ENCODE assay signal across 8 mouse cellular contexts in the genomic region with DNA sequence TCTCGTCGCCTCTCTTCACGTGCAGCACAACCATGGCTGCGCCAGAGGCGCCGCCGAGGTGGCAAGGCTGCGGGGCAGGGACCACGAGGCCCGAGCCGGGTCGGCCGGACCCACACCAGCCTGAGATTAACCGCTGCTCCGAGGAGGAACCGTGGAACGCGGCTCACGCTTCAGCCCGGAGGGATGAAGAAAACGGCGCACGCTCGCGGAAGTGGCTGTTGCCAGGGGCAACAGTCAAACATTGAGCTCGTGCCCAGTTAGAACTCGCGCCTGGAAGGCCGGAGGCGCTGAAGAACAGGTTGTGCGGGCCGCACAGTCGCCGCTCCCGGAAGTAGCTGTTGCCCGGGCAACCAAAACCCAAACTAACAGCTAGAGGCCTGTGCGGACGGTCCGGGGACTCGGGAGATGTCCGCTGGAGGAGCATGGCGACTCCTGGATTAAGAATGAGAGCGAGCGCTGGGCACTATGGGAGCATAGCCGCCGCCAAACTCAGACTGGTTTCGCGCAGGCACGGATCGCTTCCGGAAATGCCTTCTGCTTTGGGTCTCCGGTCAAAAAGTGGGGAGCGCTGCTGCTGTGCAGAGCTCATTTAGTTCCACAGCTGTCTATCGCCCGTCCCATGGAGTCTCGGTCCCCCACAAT. TPM values are rescaled to one million over a fixed set of nuclear protein-coding genes. Genes with fewer than 3 reads are reported as not detected.
DNase-seq lines count a peak whose midpoint lies in the region; ATAC-seq and TF ChIP-seq lines count a peak whose summit lies in the region.

A gene (minus strand): TSS at position 428 of the 642 bp plus-strand sequence.

- H3K9ac ChIP-seq in forebrain, embryonic 16.5 days (replicated peaks; ENCODE audit: low read depth, low read length), result peak within 1 kb of the TSS; percentile 84
- peak within 1 kb of the TSS; percentile 71 for H3K9ac ChIP-seq in lung, embryonic 14.5 days

- H3K27ac ChIP-seq in forebrain, embryonic 16.5 days (ENCODE audit: low read length), result peak within 1 kb of the TSS; percentile 85
- peak within 1 kb of the TSS; percentile 90 for H3K27ac ChIP-seq in layer of hippocampus, adult 2 months
- peak within 1 kb of the TSS; percentile 83 for H3K27ac ChIP-seq in lung, embryonic 14.5 days (ENCODE audit: low read depth)
- H3K27ac ChIP-seq in olfactory bulb, adult 2 months (ENCODE audit: insufficient read depth, low read depth, low read length), result peak within 1 kb of the TSS; percentile 19
- H3K27ac ChIP-seq in thymus, adult 2 months (ENCODE audit: control insufficient read depth, insufficient read depth, low read length), result peak within 1 kb of the TSS; percentile 36; the same call in 1 of the 2 replicates

- H3K27me3 ChIP-seq in G1E (ENCODE audit: insufficient read depth, low read length), result no peaks in the 10 kb centered on the region
- no peaks in the 10 kb centered on the region for H3K27me3 ChIP-seq in forebrain, embryonic 16.5 days (replicated peaks; ENCODE audit: control insufficient read depth, insufficient read depth, low read length)
- no peaks in the 10 kb centered on the region for H3K27me3 ChIP-seq in lung, embryonic 14.5 days (ENCODE audit: insufficient read depth, low read length)
- no peaks in the 10 kb centered on the region for H3K27me3 ChIP-seq in thymus, adult 2 months (ENCODE audit: control insufficient read depth, insufficient read depth, low read length)

- peaks cover 15% of the 10 kb centered on the region for H3K4me1 ChIP-seq in G1E (ENCODE audit: insufficient read depth, low read depth, low read length)
- peaks cover 11% of the 10 kb centered on the region for H3K4me1 ChIP-seq in forebrain, embryonic 16.5 days (replicated peaks; ENCODE audit: control insufficient read depth, insufficient read depth, low read length)
- no peaks in the 10 kb centered on the region for H3K4me1 ChIP-seq in lung, embryonic 14.5 days (ENCODE audit: insufficient read depth)
- peaks cover 7% of the 10 kb centered on the region for H3K4me1 ChIP-seq in olfactory bulb, adult 2 months (ENCODE audit: control insufficient read depth, insufficient read depth, low read length)
- peaks cover 4% of the 10 kb centered on the region; the same call in 1 of the 2 replicates for H3K4me1 ChIP-seq in thymus, adult 2 months (replicated peaks; ENCODE audit: control insufficient read depth, insufficient read depth, low read length)

- peaks cover 59% of the 10 kb centered on the region for H3K36me3 ChIP-seq in G1E (replicated peaks)
- peaks cover 9% of the 10 kb centered on the region for H3K36me3 ChIP-seq in forebrain, embryonic 16.5 days (ENCODE audit: control insufficient read depth, insufficient read depth)
- H3K36me3 ChIP-seq in lung, embryonic 14.5 days (ENCODE audit: insufficient read depth), result peaks cover 8% of the 10 kb centered on the region; the same call in 1 of the 2 replicates
- peaks cover 6% of the 10 kb centered on the region for H3K36me3 ChIP-seq in thymus, adult 2 months (ENCODE audit: control insufficient read depth, insufficient read depth, low read length)

- peak; percentile 93 for ATAC-seq in G1E (ENCODE audit: extremely low read depth, insufficient number of reproducible peaks, low FRiP score, poor library complexity, severe bottlenecking)
- peak; percentile 97 for ATAC-seq in forebrain, embryonic 16.5 days
- ATAC-seq in lung, embryonic 14.5 days (ENCODE audit: insufficient read depth), result peak; percentile 98

- peak within 1 kb of the TSS; percentile 83 for H3K4me2 ChIP-seq in forebrain, embryonic 16.5 days (ENCODE audit: low read length)
- peak within 1 kb of the TSS; percentile 90 for H3K4me2 ChIP-seq in lung, embryonic 14.5 days

- intact Hi-C loops in heart, postnatal 36 days (cut with DNase I), result loop anchor here (1.0 to 5.0 kb wide), 4 partner anchors 76 to 210 kb away; a partner anchor contains a TSS

- H3K9me3 ChIP-seq in G1E (replicated peaks), result no peaks in the 10 kb centered on the region
- H3K9me3 ChIP-seq in forebrain, embryonic 16.5 days (ENCODE audit: control insufficient read depth, low read length), result no peaks in the 10 kb centered on the region
- no peaks in the 10 kb centered on the region for H3K9me3 ChIP-seq in lung, embryonic 14.5 days (ENCODE audit: low read depth, low read length)

- peak; percentile 33; the same call in 1 of the 2 replicates for TF ChIP-seq POLR2A in olfactory bulb, adult 2 months (IDR thresholded peaks at IDR 0.05; ENCODE audit: insufficient read depth, low read depth, low read length)
- peak; percentile 37; the same call in 1 of the 2 replicates for TF ChIP-seq POLR2A in thymus, adult 2 months (IDR thresholded peaks at IDR 0.05; ENCODE audit: control insufficient read depth, extremely low read depth, insufficient read depth, low read length, poor library complexity)

- peak within 1 kb of the TSS; percentile 88 for H3K4me3 ChIP-seq in G1E (ENCODE audit: low read depth, low read length)
- peak within 1 kb of the TSS; percentile 83 for H3K4me3 ChIP-seq in forebrain, embryonic 16.5 days (replicated peaks; ENCODE audit: low read length)
- H3K4me3 ChIP-seq in layer of hippocampus, adult 2 months, result peak within 1 kb of the TSS; percentile 86
- H3K4me3 ChIP-seq in lung, embryonic 14.5 days (ENCODE audit: low read depth, low read length), result peak within 1 kb of the TSS; percentile 77
- H3K4me3 ChIP-seq in olfactory bulb, adult 2 months (ENCODE audit: insufficient read depth, low read depth, low read length), result peak within 1 kb of the TSS; percentile 89
- H3K4me3 ChIP-seq in thymus, adult 2 months (ENCODE audit: control insufficient read depth, insufficient read depth, low read length), result peak within 1 kb of the TSS; percentile 96

- DNase-seq in G1E (ENCODE audit: low spot score), result peak; percentile 72
- peak; percentile 92 to 95 for DNase-seq in cerebellum, adult 18-20 months
- DNase-seq in heart, postnatal 36 days, result peak; percentile 91 to 94
- peak; percentile 93 for DNase-seq in layer of hippocampus, adult 2 months (ENCODE audit: low spot score in 2 of 2)
- peak; percentile 99 for DNase-seq in lung, embryonic 14.5 days
- DNase-seq in thymus, adult 2 months, result peak; percentile 87

- WGBS in forebrain, embryonic 16.5 days, result under 1% methylated on average over 56 of the region's 56 CpGs
- under 1% methylated on average over 56 of the region's 56 CpGs for WGBS in lung, embryonic 14.5 days
- WGBS in olfactory bulb, adult 2 months, result under 1% methylated on average over 56 of the region's 56 CpGs
- under 1% methylated on average over 56 of the region's 56 CpGs for WGBS in thymus, adult 2 months

- TF ChIP-seq CTCF in G1E (IDR thresholded peaks at IDR 0.05; ENCODE audit: low read depth, low read length), result no peak
- TF ChIP-seq CTCF in layer of hippocampus, adult 2 months (conservative IDR thresholded peaks at IDR 0.05), result no peak
- no peak for TF ChIP-seq CTCF in lung, embryonic 14.5 days (IDR thresholded peaks at IDR 0.05; ENCODE audit: low read depth)
- no peak for TF ChIP-seq CTCF in olfactory bulb, adult 2 months (IDR thresholded peaks at IDR 0.05; ENCODE audit: insufficient read depth, low read depth, low read length)
- 0 out of 2 replicates have a peak, but pooled peaks have one; percentile 17 for TF ChIP-seq CTCF in thymus, adult 2 months (IDR thresholded peaks at IDR 0.05; ENCODE audit: borderline replicate concordance, control insufficient read depth, extremely low read depth, insufficient read depth, low read length, poor library complexity)

RNA-seq across cellular contexts. Expression of the gene that starts here (rescaled TPM):
- total RNA-seq in G1E (2014; fragmentation: Nextera tagmentation) (28.7 and 44.8 TPM in 2 replicates), G1E (2017) (56.7 and 73.4 TPM in 2 replicates)
- 70.5 and 72.5 TPM in 2 replicates for polyA plus RNA-seq in G1E (2012)
- 57.7 and 59.5 TPM in 2 replicates for polyA plus RNA-seq in forebrain, embryonic 16.5 days (2015; fragmentation: Nextera tagmentation; extraction: Ambion mirVana)
- 10 to 100 TPM; 27.0 to 28.5 TPM for total RNA-seq in heart, postnatal 36 days (2021)
- total RNA-seq in layer of hippocampus, adult 2 months (2021), result 10 to 100 TPM; 34.0 to 43.7 TPM
- polyA plus RNA-seq in lung, embryonic 14.5 days (2014; fragmentation: Nextera tagmentation; extraction: Ambion mirVana), result 42.8 and 45.2 TPM in 2 replicates
- polyA plus RNA-seq in olfactory bulb, adult 2 months (2012; ENCODE audit: insufficient read depth, insufficient read length, low replicate concordance, missing spikeins), result not detected in 2 replicates
- 20.7 and 25.3 TPM in 2 replicates for polyA plus RNA-seq in thymus, adult 2 months (2012; rRNA removed)

Comparison
In these comparisons a context has a peak if more than half of its experiments do, and no peak if none do; other contexts are left out.
1. Peak in every context shown above with its lines: DNase-seq, ATAC-seq, H3K4me3 ChIP-seq and H3K27ac ChIP-seq.
2. RNA of the gene that starts here (polyA plus RNA-seq): 70.5 to 72.5 TPM in G1E, 57.7 to 59.5 TPM in forebrain, embryonic 16.5 days, 42.8 to 45.2 TPM in lung, embryonic 14.5 days and 20.7 to 25.3 TPM in thymus, adult 2 months; not detected in olfactory bulb, adult 2 months; every median in the first group is over 10 times any median in the second.
3. H3K27ac ChIP-seq: peak in every context shown above with its lines; median percentile 90 in layer of hippocampus, adult 2 months; 85 in forebrain, embryonic 16.5 days; 83 in lung, embryonic 14.5 days; 36 in thymus, adult 2 months; 19 in olfactory bulb, adult 2 months.